Mouse (Mus musculus): ENCODE measurements around the gene Utf1.
A peak's percentile ranks its signal among the peaks of the same experiment; 100 is the strongest.

The Utf1 gene

GRCm38 (mm10) chr7:139943674-139944281 lies at the start of gene Utf1:
Gene Utf1, plus strand, starts transcription at chr7:139943789.
- DNase-seq (ENCODE audit: low spot score in 2 of 2): no peak

- DNase-seq (ENCODE audit: low spot score in 2 of 2): peak; percentile 62 to 83
These were observed 48.7 kb upstream of the Utf1 start, which contains the start of gene Kndc1 for GRCm38 (mm10) chr7:139894655-139895557. Gene Kndc1, plus strand, starts transcription at chr7:139894696.

- no peak for DNase-seq (ENCODE audit: low spot score in 2 of 2)
These were observed 47.3 kb upstream of the Utf1 start for GRCm38 (mm10) chr7:139896271-139896670.

- DNase-seq (ENCODE audit: low spot score in 2 of 2): no peak
These were observed 46.8 kb upstream of the Utf1 start for GRCm38 (mm10) chr7:139896796-139897195.

- DNase-seq (ENCODE audit: low spot score in 2 of 2): no peak
These were observed 45.0 kb upstream of the Utf1 start for GRCm38 (mm10) chr7:139898606-139899005.

- DNase-seq (ENCODE audit: low spot score in 2 of 2): peak in 1 of 2 experiments; percentile 62
These were observed 44.1 kb upstream of the Utf1 start for GRCm38 (mm10) chr7:139899505-139899904.

- DNase-seq (ENCODE audit: low spot score in 2 of 2): no peak
These were observed 43.1 kb upstream of the Utf1 start for GRCm38 (mm10) chr7:139900456-139900855.

GRCm38 (mm10) chr7:139900896-139901295 lies 42.7 kb upstream of the Utf1 start:
- no peak for DNase-seq (ENCODE audit: low spot score in 2 of 2)

- DNase-seq (ENCODE audit: low spot score in 2 of 2): no peak
These were observed 41.6 kb upstream of the Utf1 start for GRCm38 (mm10) chr7:139901981-139902380.

- no peak for DNase-seq (ENCODE audit: low spot score in 2 of 2)
These were observed 38.3 kb upstream of the Utf1 start for GRCm38 (mm10) chr7:139905261-139905660.

- DNase-seq (ENCODE audit: low spot score in 2 of 2): peak in 1 of 2 experiments; percentile 57
These were observed 37.9 kb upstream of the Utf1 start for GRCm38 (mm10) chr7:139905661-139906060.

GRCm38 (mm10) chr7:139908176-139908575 lies 35.4 kb upstream of the Utf1 start:
- no peak for DNase-seq (ENCODE audit: low spot score in 2 of 2)

GRCm38 (mm10) chr7:139909469-139909868 lies 34.1 kb upstream of the Utf1 start:
- no peak for DNase-seq (ENCODE audit: low spot score in 2 of 2)

GRCm38 (mm10) chr7:139910204-139910835 lies 33.3 kb upstream of the Utf1 start:
- DNase-seq (ENCODE audit: low spot score in 2 of 2): no peak

- DNase-seq (ENCODE audit: low spot score in 2 of 2): no peak
These were observed 29.2 kb upstream of the Utf1 start for GRCm38 (mm10) chr7:139914141-139915047.

GRCm38 (mm10) chr7:139915646-139916257 lies 27.8 kb upstream of the Utf1 start:
- no peak for DNase-seq (ENCODE audit: low spot score in 2 of 2)

- no peak for DNase-seq (ENCODE audit: low spot score in 2 of 2)
These were observed 27.2 kb upstream of the Utf1 start for GRCm38 (mm10) chr7:139916345-139916744.

GRCm38 (mm10) chr7:139918262-139918661 lies 25.3 kb upstream of the Utf1 start:
- DNase-seq (ENCODE audit: low spot score in 2 of 2): no peak

GRCm38 (mm10) chr7:139930732-139931131 lies 12.9 kb upstream of the Utf1 start:
- DNase-seq (ENCODE audit: low spot score in 2 of 2): peak in 1 of 2 experiments; percentile 29

- no peak for DNase-seq (ENCODE audit: low spot score in 2 of 2)
These were observed 6.9 kb upstream of the Utf1 start for GRCm38 (mm10) chr7:139936705-139937104.

- DNase-seq (ENCODE audit: low spot score in 2 of 2): no peak
These were observed 6.5 kb upstream of the Utf1 start for GRCm38 (mm10) chr7:139937138-139937537.
